Mouse (Mus musculus) liver, adult 2 months (tissue): ENCODE data around the gene Cpxm2. TPM values are rescaled to one million over a fixed set of nuclear protein-coding genes. Genes with fewer than 3 reads are reported as not detected.

Experiments used
- DNase-seq: peaks from one replicate; pipeline ENCODE4 v3.0.0-alpha.2; 2011; ENCODE audit warnings: low read depth, low spot score; ENCODE audit errors: extremely low read depth
- H3K27ac ChIP-seq: fragments of 200-500 bp; replicated peaks from 2 replicates; pipeline ENCODE4 v1.5.1; 2012; ENCODE audit warnings: low read depth, mild to moderate bottlenecking, control low read depth, inconsistent platforms, low read length; ENCODE audit not compliant: insufficient read depth
- H3K27me3 ChIP-seq: fragments of 200-500 bp; 2 replicates; pipeline ENCODE4 v1.6.1; 2012; ENCODE audit warnings: mild to moderate bottlenecking, moderate library complexity, low read length, inconsistent platforms; ENCODE audit not compliant: control insufficient read depth, insufficient read depth
- H3K36me3 ChIP-seq: fragments of 200-500 bp; 2 replicates; pipeline ENCODE4 v1.6.1; 2012; ENCODE audit warnings: low read length, inconsistent platforms; ENCODE audit not compliant: control insufficient read depth, insufficient read depth
- H3K4me1 ChIP-seq: fragments of 200-500 bp; 2 replicates; pipeline ENCODE4 v1.6.1; 2011; ENCODE audit warnings: low read length; ENCODE audit not compliant: control insufficient read depth, insufficient read depth
- H3K4me3 ChIP-seq: fragments of 200-500 bp; 2 replicates; pipeline ENCODE4 v1.5.1; 2011; ENCODE audit warnings: low read depth, mild to moderate bottlenecking, control low read depth, low read length, moderate library complexity; ENCODE audit not compliant: insufficient read depth
- H3K79me2 ChIP-seq: fragments of 200-500 bp; 2 replicates; pipeline ENCODE4 v1.6.1; 2012; ENCODE audit warnings: inconsistent platforms, mild to moderate bottlenecking, low read length, moderate library complexity; ENCODE audit not compliant: control insufficient read depth, insufficient read depth
- H3K9ac ChIP-seq: fragments of 200-500 bp; 2 replicates; pipeline ENCODE4 v1.6.1; 2012; ENCODE audit warnings: low read depth, mild to moderate bottlenecking, control low read depth, inconsistent platforms, low read length
- CTCF ChIP-seq: fragments of 200-500 bp; IDR thresholded peaks from 2 replicates; pipeline ENCODE4 v1.5.1; 2011; ENCODE audit warnings: low read depth, low read length, control low read depth
- POLR2A ChIP-seq: fragments of 200-500 bp; IDR thresholded peaks from 2 replicates; pipeline ENCODE4 v1.6.1; 2011; ENCODE audit warnings: low read length, control low read depth; ENCODE audit not compliant: insufficient read depth; ENCODE audit errors: extremely low read depth
- WGBS: fragments of 180-500 bp; shearing (Covaris S2); methylation state at CpG from one replicate; pipeline ENCODE4 v1.1.7; 2018; 5-methylcytosine and 5-hydroxymethylcytosine counted together
- polyA plus RNA-seq: library from polyadenylated mRNA; depleted of rRNA; stranded (reverse); fragments of >200 nt; gene quantifications from 2 replicates; pipeline ENCODE4 v1.2.3, GENCODE M21; 2012
- total RNA-seq: library from RNA; depleted of rRNA; stranded (reverse); fragments of >200 nt; gene quantifications from 2 replicates; pipeline ENCODE4 v1.2.3, GENCODE M21; 2014

The Cpxm2 gene
- total and polyA plus RNA-seq, 2 experiments: 0.21 to 0.74 TPM

DNA sequence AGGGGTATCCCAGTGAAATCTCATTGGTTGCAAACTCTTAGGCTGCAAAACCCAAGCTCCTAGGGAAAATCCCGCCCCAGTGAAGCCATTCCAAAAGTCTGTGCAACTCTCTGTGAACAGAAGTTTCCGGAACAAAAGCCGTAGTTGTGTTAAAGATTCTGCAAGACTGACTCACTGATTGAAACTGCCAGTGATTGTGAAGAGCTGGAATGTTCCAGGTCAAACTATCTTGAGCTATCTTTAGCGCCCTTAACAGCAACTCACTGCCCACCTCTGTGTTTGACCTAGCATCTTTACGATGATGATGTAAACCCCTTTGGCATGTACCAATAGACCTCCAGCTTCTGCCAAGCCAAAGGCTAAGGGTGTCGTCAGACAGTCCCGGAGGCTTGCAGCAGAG is 31.3 kb downstream of the Cpxm2 start:
- no peaks in the 10 kb centered on the region for H3K27me3 ChIP-seq
- WGBS: 76% methylated on average over 7 of the region's 7 CpGs
- no peak for DNase-seq

DNA sequence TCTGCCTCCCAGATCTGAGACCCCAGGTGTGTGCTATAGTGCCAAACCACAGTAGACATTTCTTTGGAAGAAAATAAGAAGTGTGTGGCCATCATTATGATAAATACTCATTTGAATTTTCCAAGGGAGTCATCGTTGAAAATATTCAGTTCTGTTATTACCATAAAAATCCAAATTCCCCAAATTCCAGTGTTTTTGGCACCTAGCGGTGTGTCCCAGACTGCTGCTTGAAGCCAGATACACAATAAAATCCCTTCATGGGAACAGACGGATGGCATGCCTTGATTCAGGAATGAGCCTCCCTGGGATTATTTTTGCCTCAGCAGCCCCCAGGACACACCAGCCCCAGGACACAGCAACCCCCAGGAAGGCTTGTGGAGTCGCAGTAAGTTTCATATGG is 34.7 kb downstream of the Cpxm2 start:
- no peaks in the 10 kb centered on the region for H3K4me1 ChIP-seq
- no peak for DNase-seq
- 79% methylated on average over 4 of the region's 4 CpGs for WGBS
- H3K9ac ChIP-seq: no peak overlapping the region
- TF ChIP-seq CTCF (no peak), POLR2A (no peak)
- no peaks in the 10 kb centered on the region for H3K36me3 ChIP-seq
- no peaks in the 10 kb centered on the region for H3K27me3 ChIP-seq
- H3K27ac ChIP-seq: no peak overlapping the region
- no peaks in the 10 kb centered on the region for H3K79me2 ChIP-seq
- H3K4me3 ChIP-seq: no peak overlapping the region

More for the DNA sequence above, 31.3 kb downstream of the Cpxm2 start:
- Histone ChIP-seq H3K27ac (no peak overlapping the region), H3K4me1 (no peaks in the 10 kb centered on the region), H3K36me3 (no peaks in the 10 kb centered on the region), H3K79me2 (no peaks in the 10 kb centered on the region), H3K4me3 (no peak overlapping the region), H3K9ac (no peak overlapping the region)
- no peak for TF ChIP-seq CTCF
- TF ChIP-seq POLR2A: no peak

GRCm38 (mm10) chr7:132111770-132112169 is 42.8 kb downstream of the Cpxm2 start:
- 76% methylated on average over 5 of the region's 5 CpGs for WGBS
- H3K27ac ChIP-seq: no peak overlapping the region

GRCm38 (mm10) chr7:132110308-132110707 is 44.2 kb downstream of the Cpxm2 start:
- Histone ChIP-seq H3K4me3 (no peak overlapping the region), H3K27me3 (no peaks in the 10 kb centered on the region), H3K27ac (no peak overlapping the region), H3K4me1 (no peaks in the 10 kb centered on the region), H3K79me2 (no peaks in the 10 kb centered on the region), H3K9ac (no peak overlapping the region), H3K36me3 (no peaks in the 10 kb centered on the region)
- WGBS: 78% methylated on average over 3 of the region's 3 CpGs
- DNase-seq: no peak
- TF ChIP-seq POLR2A: no peak
- TF ChIP-seq CTCF: no peak

More at GRCm38 (mm10) chr7:132111770-132112169, 42.8 kb downstream of the Cpxm2 start:
- Histone ChIP-seq H3K4me3 (no peak overlapping the region), H3K79me2 (no peaks in the 10 kb centered on the region), H3K36me3 (no peaks in the 10 kb centered on the region), H3K4me1 (no peaks in the 10 kb centered on the region), H3K9ac (no peak overlapping the region), H3K27me3 (no peaks in the 10 kb centered on the region)
- no peak for TF ChIP-seq CTCF
- TF ChIP-seq POLR2A: no peak
- no peak for DNase-seq

DNA sequence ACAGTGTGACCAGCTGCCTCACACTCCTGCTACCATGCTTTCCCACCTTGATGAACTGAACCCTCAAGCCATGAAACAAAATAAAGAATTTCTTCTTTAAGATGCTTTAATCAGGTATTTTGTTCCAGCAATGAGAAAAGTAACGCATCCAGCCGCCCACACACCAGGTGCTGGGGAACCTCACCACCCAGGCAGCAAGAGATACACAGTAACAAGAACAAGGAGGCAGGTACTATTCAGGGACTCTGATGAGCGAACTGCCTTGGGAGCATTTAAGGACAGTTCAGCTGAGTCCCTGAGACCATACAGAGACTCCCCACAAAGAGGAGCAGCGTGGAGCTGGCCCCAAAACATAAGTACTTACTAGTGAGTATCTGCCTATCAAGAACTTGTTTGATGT is 47.6 kb downstream of the Cpxm2 start:
- Histone ChIP-seq H3K27ac (no peak overlapping the region), H3K4me3 (no peak overlapping the region), H3K79me2 (no peaks in the 10 kb centered on the region), H3K36me3 (no peaks in the 10 kb centered on the region), H3K4me1 (no peaks in the 10 kb centered on the region), H3K27me3 (no peaks in the 10 kb centered on the region), H3K9ac (no peak overlapping the region)
- whole genome bisulfite sequencing: 84% methylated on average over 4 of the region's 4 CpGs
- no peak for DNase-seq
- no peak for TF ChIP-seq POLR2A
- no peak for TF ChIP-seq CTCF

GRCm38 (mm10) chr7:132105326-132105725 is 49.2 kb downstream of the Cpxm2 start:
- no peaks in the 10 kb centered on the region for H3K27me3 ChIP-seq
- no peak overlapping the region for H3K9ac ChIP-seq
- H3K4me3 ChIP-seq: no peak overlapping the region
- H3K79me2 ChIP-seq: no peaks in the 10 kb centered on the region
- no peak for DNase-seq
- no peak overlapping the region for H3K27ac ChIP-seq
- H3K4me1 ChIP-seq: no peaks in the 10 kb centered on the region
- no peak for TF ChIP-seq POLR2A
- no peak for TF ChIP-seq CTCF
- 69% methylated on average over 4 of the region's 4 CpGs for WGBS
- H3K36me3 ChIP-seq: no peaks in the 10 kb centered on the region
